Mouse (Mus musculus) forebrain, embryonic 16.5 days (tissue): Measurements from ENCODE around the gene Amigo1. TPM values are rescaled to one million over a fixed set of nuclear protein-coding genes. Genes with fewer than 3 reads are reported as not detected.

Source experiments
- ATAC-seq: fragments of 200-750 bp; cut with Nextera tagmentation; 2 replicates; pipeline ENCODE4 v1.8.0; 2017; ENCODE audit warnings: mild to moderate bottlenecking, moderate library complexity
- H3K27ac ChIP-seq: fragments of 300-500 bp; sonication (generic); 2 replicates; pipeline ENCODE4 v1.5.1; 2014; ENCODE audit warnings: low read length, control low read depth
- H3K27me3 ChIP-seq: fragments of 300-500 bp; sonication (generic); replicated peaks from 2 replicates; pipeline ENCODE4 v1.6.1; 2014; ENCODE audit warnings: low read length; ENCODE audit not compliant: control insufficient read depth, insufficient read depth
- H3K36me3 ChIP-seq: fragments of 300-500 bp; sonication (generic); 2 replicates; pipeline ENCODE4 v1.6.1; 2014; ENCODE audit not compliant: control insufficient read depth, insufficient read depth
- H3K4me1 ChIP-seq: fragments of 300-500 bp; sonication (generic); replicated peaks from 2 replicates; pipeline ENCODE4 v1.6.1; 2014; ENCODE audit warnings: low read length; ENCODE audit not compliant: control insufficient read depth, insufficient read depth
- H3K4me2 ChIP-seq: fragments of 300-500 bp; sonication (generic); 2 replicates; pipeline ENCODE4 v1.6.1; 2014; ENCODE audit warnings: mild to moderate bottlenecking, low read length, control low read depth
- H3K4me3 ChIP-seq: fragments of 300-500 bp; sonication (generic); replicated peaks from 2 replicates; pipeline ENCODE4 v1.5.1; 2014; ENCODE audit warnings: mild to moderate bottlenecking, low read length, control low read depth
- H3K9ac ChIP-seq: fragments of 300-500 bp; sonication (generic); replicated peaks from 2 replicates; pipeline ENCODE4 v1.6.1; 2014; ENCODE audit warnings: low read depth, low read length, control low read depth
- H3K9me3 ChIP-seq: fragments of 300-500 bp; sonication (generic); 2 replicates; pipeline ENCODE4 v1.6.1; 2016; ENCODE audit warnings: low read length; ENCODE audit not compliant: control insufficient read depth
- whole genome bisulfite sequencing: fragments of 180-500 bp; shearing (Covaris S2); extraction: QIAGEN DNeasy Blood & Tissue Kit; methylation state at CpG from one replicate; pipeline ENCODE4 v1.1.7; 2014; 5-methylcytosine and 5-hydroxymethylcytosine counted together
- polyA plus RNA-seq: library from polyadenylated mRNA; unstranded; fragments of >200 nt; fragmentation: Nextera tagmentation; extraction: Ambion mirVana; gene quantifications from 2 replicates; pipeline ENCODE4 v1.2.1, GENCODE M21; 2015

Gene Amigo1
- polyA plus RNA-seq, 1 experiment from 2014 or later = 12.0 TPM

DNA sequence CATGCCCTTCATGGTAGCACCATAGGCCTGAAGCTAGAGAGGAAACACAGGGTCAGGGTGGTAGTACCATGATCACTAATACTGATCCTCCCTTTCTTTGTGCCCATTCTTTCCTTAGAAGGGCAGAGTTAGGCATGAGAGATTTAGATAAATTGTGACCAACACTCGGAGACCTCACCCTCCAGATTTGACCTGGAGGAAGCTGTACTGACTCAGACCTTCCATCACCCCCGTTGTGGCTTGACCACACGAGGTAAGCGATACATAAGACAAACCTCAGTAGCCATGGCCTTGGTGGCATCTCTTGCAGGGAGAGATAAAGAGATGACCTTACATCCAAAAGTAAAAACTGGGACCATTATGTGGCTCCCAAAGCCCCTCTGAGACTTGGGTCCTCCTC, 9.2 kb downstream of the Amigo1 start:
- 86% methylated on average over 4 of the region's 4 CpGs for WGBS
- no peak overlapping the region for H3K27ac ChIP-seq
- no peaks in the 10 kb centered on the region for H3K27me3 ChIP-seq
- H3K9me3 ChIP-seq = no peaks in the 10 kb centered on the region
- H3K36me3 ChIP-seq = peaks cover 7% of the 10 kb centered on the region
- no peak overlapping the region for H3K9ac ChIP-seq
- no peak overlapping the region for H3K4me2 ChIP-seq
- H3K4me3 ChIP-seq = no peak overlapping the region
- ATAC-seq = no peak
- peaks cover 32% of the 10 kb centered on the region for H3K4me1 ChIP-seq

DNA sequence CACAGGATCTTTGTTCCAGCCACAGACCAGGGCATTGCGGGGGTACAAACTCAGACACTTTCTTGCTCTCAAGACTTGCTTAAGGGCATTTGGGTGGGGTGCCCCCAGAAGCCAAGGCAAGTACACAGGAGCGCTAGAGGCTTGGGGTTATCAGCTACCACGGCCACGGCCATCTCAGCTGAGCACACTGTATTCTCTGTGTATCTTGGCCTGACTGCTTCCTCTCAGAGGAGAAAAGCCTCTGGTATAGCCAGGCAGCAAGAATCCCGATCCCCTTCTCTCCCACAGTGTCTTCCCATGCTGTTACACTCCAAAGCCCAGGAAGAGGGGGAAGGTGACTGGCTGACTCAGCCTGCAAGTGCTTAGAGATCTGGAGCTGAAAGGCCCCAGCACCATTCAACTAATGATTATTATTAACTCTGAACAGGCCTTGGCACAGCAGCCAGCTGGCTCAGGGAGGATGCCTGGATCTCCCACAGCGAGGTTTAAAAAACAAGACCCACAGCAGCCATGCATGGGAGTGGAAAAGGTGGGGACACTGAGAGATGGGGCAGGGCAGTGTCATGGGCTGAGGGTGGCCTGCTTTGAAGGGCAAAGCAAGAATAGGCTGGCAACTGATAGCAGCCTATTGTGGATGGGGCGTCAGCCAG, 9.9 kb downstream of the Amigo1 start:
- peak; percentile 47 for ATAC-seq
- no peak overlapping the region for H3K4me2 ChIP-seq
- no peaks in the 10 kb centered on the region for H3K9me3 ChIP-seq
- peaks cover 7% of the 10 kb centered on the region for H3K36me3 ChIP-seq
- no peak overlapping the region for H3K4me3 ChIP-seq
- peaks cover 36% of the 10 kb centered on the region for H3K4me1 ChIP-seq
- H3K27me3 ChIP-seq = no peaks in the 10 kb centered on the region
- 54% methylated on average over 7 of the region's 7 CpGs for whole genome bisulfite sequencing
- peak overlapping the region; percentile 78 for H3K27ac ChIP-seq
- no peak overlapping the region; the same call in 1 of the 2 replicates for H3K9ac ChIP-seq

DNA sequence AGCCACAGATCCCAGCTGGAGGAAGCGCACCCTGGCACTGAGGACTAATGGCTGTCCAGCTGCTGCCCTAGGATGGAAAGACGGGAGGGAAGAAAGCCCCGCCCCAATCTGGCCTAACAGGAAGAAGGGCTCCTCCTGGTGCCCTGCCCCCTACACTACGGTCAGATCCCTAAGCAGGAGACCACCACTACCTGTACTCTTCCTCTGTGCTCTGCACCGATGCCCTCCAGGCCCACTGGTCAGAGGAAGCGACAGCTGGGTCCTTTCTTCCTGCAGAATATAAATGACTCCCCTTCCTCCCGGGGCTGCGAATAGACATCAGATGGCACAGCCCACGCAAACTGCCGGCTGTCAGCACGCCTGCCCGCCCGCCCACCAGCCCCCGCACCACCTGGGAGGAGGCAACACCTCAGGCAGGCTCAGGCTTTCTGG, 10.9 kb downstream of the Amigo1 start:
- H3K4me3 ChIP-seq = no peak overlapping the region
- WGBS = 19% methylated on average over 14 of the region's 14 CpGs
- H3K4me1 ChIP-seq = peaks cover 39% of the 10 kb centered on the region
- peaks cover 7% of the 10 kb centered on the region for H3K36me3 ChIP-seq
- H3K27ac ChIP-seq = peak overlapping the region; percentile 78
- peak; percentile 12; the same call in 1 of the 2 replicates for ATAC-seq
- H3K9me3 ChIP-seq = no peaks in the 10 kb centered on the region
- H3K4me2 ChIP-seq = peak overlapping the region; percentile 36
- peak overlapping the region; percentile 45 for H3K9ac ChIP-seq
- H3K27me3 ChIP-seq = no peaks in the 10 kb centered on the region

DNA sequence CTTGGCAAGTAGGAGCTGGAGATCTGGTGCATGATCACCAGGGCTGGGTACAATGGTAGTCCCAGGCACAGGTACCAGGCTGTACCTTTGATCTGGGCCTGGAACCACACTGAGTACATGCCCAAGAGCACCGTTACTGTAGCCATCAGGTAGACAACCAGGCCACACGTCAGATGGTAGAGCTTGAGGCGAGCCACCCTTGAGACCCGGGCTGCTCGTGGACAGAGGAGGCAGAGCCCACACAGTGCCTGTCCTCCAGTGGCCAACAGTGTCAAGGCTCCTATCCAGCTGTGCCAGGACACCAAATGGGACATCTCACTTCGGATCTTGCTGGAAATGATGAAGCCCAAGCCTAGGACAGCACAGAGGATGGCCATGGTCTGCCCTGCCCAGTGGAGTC, 13.1 kb downstream of the Amigo1 start:
- no peak overlapping the region for H3K4me3 ChIP-seq
- H3K36me3 ChIP-seq = peaks cover 14% of the 10 kb centered on the region
- H3K27ac ChIP-seq = no peak overlapping the region
- no peaks in the 10 kb centered on the region for H3K27me3 ChIP-seq
- H3K4me1 ChIP-seq = peaks cover 39% of the 10 kb centered on the region
- no peak for ATAC-seq
- no peak overlapping the region for H3K4me2 ChIP-seq
- WGBS = 91% methylated on average over 6 of the region's 6 CpGs
- no peaks in the 10 kb centered on the region for H3K9me3 ChIP-seq
- H3K9ac ChIP-seq = no peak overlapping the region

DNA sequence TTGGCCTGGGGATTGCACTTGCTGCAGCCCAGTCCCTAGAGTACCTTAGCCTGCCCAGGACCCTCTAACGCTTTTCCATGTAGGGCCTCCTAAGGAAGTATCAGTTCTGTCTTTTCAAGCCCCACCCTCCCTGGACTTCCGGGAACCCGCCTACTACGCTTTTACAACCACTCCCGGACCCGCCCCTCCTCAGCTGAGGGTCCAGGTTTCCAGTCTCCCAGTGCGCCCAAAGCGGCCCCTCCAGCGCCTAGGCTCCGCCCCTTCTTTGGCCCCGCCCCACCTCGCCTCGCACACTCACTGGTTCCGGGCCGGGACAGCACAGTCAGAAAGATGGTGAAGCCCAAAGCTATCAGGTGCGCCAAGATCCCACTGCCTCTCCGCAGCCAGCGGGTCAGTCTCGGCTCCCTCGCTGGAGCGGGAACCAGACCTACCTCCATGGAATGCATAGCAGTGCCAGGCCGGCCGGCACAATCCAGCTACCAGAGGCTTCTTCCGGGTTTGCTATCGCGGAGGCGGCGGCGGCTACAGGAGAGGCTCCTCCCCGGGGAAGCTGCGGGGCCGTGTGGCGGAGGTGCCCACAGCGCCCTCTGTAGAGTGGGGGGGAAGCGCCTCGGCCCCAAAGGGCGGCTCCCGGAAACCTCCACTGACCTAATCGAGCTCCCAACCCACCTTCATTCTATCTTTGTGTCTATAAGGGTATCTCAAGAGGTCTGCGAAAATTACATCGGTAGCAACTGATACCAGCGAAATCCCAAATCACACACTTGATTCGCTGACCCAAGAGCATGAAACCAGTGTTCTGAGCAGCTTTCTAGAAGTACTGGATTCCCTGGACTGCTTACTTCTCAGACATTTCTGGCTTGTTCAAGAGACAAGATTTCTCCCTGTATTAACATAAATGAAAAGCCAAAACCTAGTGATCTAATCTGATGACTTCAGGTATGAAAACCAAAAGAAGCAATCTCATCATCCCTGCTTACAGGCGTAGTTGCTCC, 14.5 kb downstream of the Amigo1 start, which contains the start of gene Cyb561d1:
TSS of gene Cyb561d1 (minus strand) at position 884 of the 995 bp plus-strand sequence.
- 2% methylated on average over 44 of the region's 44 CpGs for WGBS
- Histone ChIP-seq H3K4me3 (peak within 1 kb of the TSS; percentile 69), H3K4me1 (peaks cover 36% of the 10 kb centered on the region), H3K4me2 (peak within 1 kb of the TSS; percentile 69), H3K27ac (peak within 1 kb of the TSS; percentile 81), H3K9ac (peak within 1 kb of the TSS; percentile 74), H3K27me3 (no peaks in the 10 kb centered on the region), H3K9me3 (no peaks in the 10 kb centered on the region), H3K36me3 (peaks cover 27% of the 10 kb centered on the region)
- peak; percentile 85 for ATAC-seq

DNA sequence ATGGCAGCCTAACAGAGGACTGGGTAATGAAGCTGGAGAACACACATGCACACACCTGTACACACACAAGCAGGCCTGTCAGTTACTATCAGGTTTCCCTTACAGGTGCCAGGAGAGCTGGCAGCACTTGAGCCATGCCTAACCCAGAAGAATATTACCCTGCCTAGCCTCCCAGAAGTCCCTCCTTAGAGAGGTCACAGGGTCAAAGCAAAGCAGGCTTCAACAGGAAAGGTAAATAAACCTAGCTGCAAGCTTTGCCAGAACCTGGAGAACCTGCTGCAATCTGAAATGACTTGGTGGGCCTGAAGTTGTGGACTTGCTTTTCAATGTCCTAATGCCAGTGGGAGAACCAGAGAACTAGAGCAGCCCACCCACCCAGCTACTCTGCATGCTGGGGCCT, 16.4 kb downstream of the Amigo1 start:
- Histone ChIP-seq H3K4me1 (peaks cover 22% of the 10 kb centered on the region), H3K4me2 (no peak overlapping the region), H3K27me3 (no peaks in the 10 kb centered on the region), H3K9me3 (no peaks in the 10 kb centered on the region), H3K36me3 (peaks cover 31% of the 10 kb centered on the region), H3K9ac (no peak overlapping the region), H3K4me3 (no peak overlapping the region), H3K27ac (no peak overlapping the region)
- ATAC-seq = no peak

DNA sequence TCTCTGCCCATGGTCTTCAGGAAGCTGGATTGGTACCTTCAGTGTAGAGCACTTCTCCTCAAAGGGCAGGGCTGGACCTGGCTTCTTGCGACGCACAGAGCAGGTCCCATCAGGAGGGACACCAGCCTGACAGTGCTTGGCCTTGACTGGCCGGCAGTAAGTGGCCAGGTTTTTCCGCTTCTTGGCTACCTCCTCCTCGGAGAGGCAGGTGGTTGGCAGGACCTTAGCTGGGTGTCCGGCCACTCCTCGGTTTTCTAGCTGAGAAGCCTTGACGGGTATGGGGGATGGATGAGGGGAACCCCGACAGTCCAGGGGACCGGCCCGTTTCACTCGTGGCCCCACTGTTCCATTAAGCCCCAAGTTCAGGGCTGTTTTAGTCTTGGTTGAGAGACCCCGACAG, 17.1 kb downstream of the Amigo1 start:
- no peak overlapping the region for H3K27ac ChIP-seq
- H3K36me3 ChIP-seq = peaks cover 31% of the 10 kb centered on the region
- no peak overlapping the region for H3K4me2 ChIP-seq
- H3K4me1 ChIP-seq = peaks cover 27% of the 10 kb centered on the region
- ATAC-seq = no peak
- 93% methylated on average over 13 of the region's 13 CpGs for WGBS
- H3K9ac ChIP-seq = no peak overlapping the region
- no peaks in the 10 kb centered on the region for H3K27me3 ChIP-seq
- H3K4me3 ChIP-seq = no peak overlapping the region
- no peaks in the 10 kb centered on the region for H3K9me3 ChIP-seq

DNA sequence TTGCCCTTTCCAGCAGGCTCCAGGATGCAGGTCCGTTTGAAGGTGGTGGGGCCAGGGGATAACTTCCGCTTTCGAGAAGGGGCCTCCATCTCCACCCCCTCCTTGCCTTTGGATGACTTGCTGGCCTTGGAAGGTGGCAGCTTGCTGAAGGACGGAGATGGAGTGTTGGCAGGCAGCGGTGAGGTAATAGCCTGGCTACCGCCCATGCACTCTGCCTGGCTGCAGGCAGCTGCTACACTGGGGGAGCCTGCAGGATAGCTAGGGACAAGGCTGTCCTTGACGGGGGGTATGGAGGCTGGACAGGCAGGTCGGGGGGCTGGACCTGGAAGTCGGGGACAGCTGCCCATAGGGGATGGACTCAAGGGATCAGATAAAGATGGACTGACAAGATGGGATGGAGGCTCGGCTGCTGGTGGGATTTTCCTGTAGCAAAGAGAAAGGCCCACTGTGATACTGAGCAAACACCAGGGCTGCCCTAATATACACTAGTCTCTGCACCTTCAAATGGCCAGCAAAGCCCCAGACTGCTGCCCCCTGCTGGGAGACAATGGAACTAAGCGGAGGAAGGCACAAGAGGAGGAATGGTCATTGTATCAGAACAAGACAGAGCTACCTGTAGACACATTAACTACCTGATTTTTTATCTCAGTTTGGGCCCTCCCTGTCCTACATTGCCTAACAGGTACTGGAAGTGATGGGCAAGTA, 17.6 kb downstream of the Amigo1 start:
- peaks cover 28% of the 10 kb centered on the region for H3K36me3 ChIP-seq
- 83% methylated on average over 11 of the region's 11 CpGs for WGBS
- peaks cover 33% of the 10 kb centered on the region for H3K4me1 ChIP-seq
- H3K9ac ChIP-seq = no peak overlapping the region
- H3K27me3 ChIP-seq = no peaks in the 10 kb centered on the region
- no peak for ATAC-seq
- no peak overlapping the region for H3K4me2 ChIP-seq
- no peak overlapping the region for H3K27ac ChIP-seq
- H3K9me3 ChIP-seq = no peaks in the 10 kb centered on the region
- H3K4me3 ChIP-seq = no peak overlapping the region

DNA sequence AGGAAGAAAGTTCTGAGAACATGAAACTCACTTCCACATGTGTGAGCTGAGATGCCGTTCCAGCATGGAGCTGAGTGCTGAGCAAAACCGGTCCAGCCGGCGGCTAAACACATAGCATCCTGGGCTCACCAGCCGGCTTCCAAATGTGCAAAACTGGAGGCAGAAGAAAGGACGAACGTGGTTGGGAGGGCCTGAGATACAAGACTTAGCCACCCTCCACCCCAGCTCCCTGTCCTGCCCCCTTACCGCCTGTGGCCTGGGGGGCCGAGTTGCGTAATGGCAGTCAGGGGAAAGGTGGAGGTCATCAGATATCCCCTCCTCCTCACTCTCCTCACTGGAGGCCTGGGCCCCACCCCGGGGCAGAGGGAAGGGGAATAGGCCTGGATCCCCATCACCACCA, 18.3 kb downstream of the Amigo1 start:
- peaks cover 23% of the 10 kb centered on the region; the same call in 1 of the 2 replicates for H3K36me3 ChIP-seq
- no peaks in the 10 kb centered on the region for H3K9me3 ChIP-seq
- no peak overlapping the region for H3K9ac ChIP-seq
- no peak for ATAC-seq
- H3K27ac ChIP-seq = no peak overlapping the region
- peaks cover 39% of the 10 kb centered on the region for H3K4me1 ChIP-seq
- H3K27me3 ChIP-seq = no peaks in the 10 kb centered on the region
- no peak overlapping the region for H3K4me2 ChIP-seq
- WGBS = 93% methylated on average over 11 of the region's 11 CpGs
- H3K4me3 ChIP-seq = no peak overlapping the region
